Mouse (Mus musculus) CH12.LX (cell line): ENCODE data around the gene Rundc3a. TPM values are rescaled to one million over a fixed set of nuclear protein-coding genes. Genes with fewer than 3 reads are reported as not detected.

Experiments used
- DNase-seq: peaks from one replicate; pipeline ENCODE4 v3.0.0-alpha.2; 2013; ENCODE audit errors: extremely low read depth
- H3K27ac ChIP-seq: 2 replicates; pipeline ENCODE4 v1.5.1; 2012; ENCODE audit warnings: low read depth, mild to moderate bottlenecking, control low read depth, moderate library complexity; ENCODE audit not compliant: insufficient read depth
- H3K27me3 ChIP-seq: replicated peaks from 2 replicates; pipeline ENCODE3; 2012; ENCODE audit warnings: inconsistent platforms
- H3K36me3 ChIP-seq, 2 experiments: replicated peaks in 1 of 2; 2 replicates each; pipeline versions ENCODE3 to v1.6.1; 2012; ENCODE audit warnings: inconsistent platforms in 1 of 2, low read length in 1 of 2, mild to moderate bottlenecking in 1 of 2, mixed read lengths in 1 of 2, moderate library complexity in 1 of 2; ENCODE audit not compliant: control insufficient read depth in 1 of 2, insufficient read depth in 1 of 2
- H3K4me1 ChIP-seq, 2 experiments: 2 replicates each; pipeline ENCODE4 v1.6.1; 2012; ENCODE audit warnings: inconsistent platforms in 1 of 2, moderate library complexity in 1 of 2; ENCODE audit not compliant: insufficient read depth in 2 of 2, control insufficient read depth in 1 of 2
- H3K4me2 ChIP-seq: 2 replicates; pipeline ENCODE4 v1.6.1; 2012; ENCODE audit warnings: low read depth, mild to moderate bottlenecking, control low read depth; ENCODE audit not compliant: poor library complexity, insufficient read depth, severe bottlenecking
- H3K4me3 ChIP-seq, 3 experiments: fragments of 150-350 bp in 1 of 3; sonication (generic) in 1 of 3; replicated peaks in 1 of 3; 2 replicates each; pipeline versions ENCODE3 to v1.5.1; 2011 to 2012; ENCODE audit warnings: low read depth in 2 of 3, low read length in 2 of 3, mild to moderate bottlenecking in 2 of 3, moderate library complexity in 2 of 3, control low read depth in 1 of 3, improper control_type of control experiment in 1 of 3, inconsistent platforms in 1 of 3, mixed read lengths in 1 of 3; ENCODE audit not compliant: poor library complexity in 1 of 3
- H3K79me2 ChIP-seq: replicated peaks from 2 replicates; pipeline ENCODE4 v1.6.1; 2012; ENCODE audit warnings: mild to moderate bottlenecking, moderate library complexity; ENCODE audit not compliant: control insufficient read depth, poor library complexity, insufficient read depth, severe bottlenecking; ENCODE audit errors: extremely low read depth
- H3K9ac ChIP-seq: 2 replicates; pipeline ENCODE4 v1.6.1; 2012; ENCODE audit warnings: low read depth, mild to moderate bottlenecking, control low read depth, moderate library complexity; ENCODE audit not compliant: insufficient read depth
- H3K9me3 ChIP-seq: replicated peaks from 2 replicates; pipeline ENCODE3; 2012; ENCODE audit warnings: low read length, inconsistent platforms, mixed read lengths
- CTCF ChIP-seq, 2 experiments: IDR thresholded peaks in 1 of 2; conservative IDR thresholded peaks in 1 of 2; 2 replicates each; pipeline ENCODE4 v1.5.1; 2011 to 2012; ENCODE audit warnings: low read depth in 2 of 2, low read length in 2 of 2, improper control_type of control experiment in 1 of 2, inconsistent platforms in 1 of 2, mild to moderate bottlenecking in 1 of 2, moderate library complexity in 1 of 2
- E2F4 ChIP-seq: IDR thresholded peaks from 2 replicates; pipeline ENCODE4 v1.6.1; 2011; ENCODE audit warnings: low read depth, low read length, improper control_type of control experiment; ENCODE audit not compliant: insufficient replicate concordance
- IRF4 ChIP-seq: IDR thresholded peaks from 2 replicates; pipeline ENCODE4 v1.6.1; 2014; ENCODE audit warnings: low read depth, mild to moderate bottlenecking, inconsistent platforms, low read length, improper control_type of control experiment
- KAT2A ChIP-seq: IDR thresholded peaks from 2 replicates; pipeline ENCODE4 v1.6.1; 2012; ENCODE audit warnings: low read length, improper control_type of control experiment, inconsistent platforms; ENCODE audit not compliant: insufficient replicate concordance
- MAX ChIP-seq: IDR thresholded peaks from 2 replicates; pipeline ENCODE4 v1.6.1; 2011; ENCODE audit warnings: low read length, improper control_type of control experiment
- MAZ ChIP-seq: IDR thresholded peaks from 2 replicates; pipeline ENCODE4 v1.6.1; 2012; ENCODE audit warnings: low read depth, mild to moderate bottlenecking, inconsistent platforms, low read length, improper control_type of control experiment, moderate library complexity
- MXI1 ChIP-seq: IDR thresholded peaks from 2 replicates; pipeline ENCODE4 v1.6.1; 2011; ENCODE audit warnings: mild to moderate bottlenecking, low read depth, low read length, improper control_type of control experiment
- POLR2AphosphoS2 ChIP-seq: IDR thresholded peaks from 2 replicates; pipeline ENCODE4 v1.6.1; 2011; ENCODE audit warnings: low read depth, low read length, improper control_type of control experiment
- RAD21 ChIP-seq: IDR thresholded peaks from 2 replicates; pipeline ENCODE4 v1.6.1; 2011; ENCODE audit warnings: low read depth, mild to moderate bottlenecking, low read length, improper control_type of control experiment, moderate library complexity
- RCOR1 ChIP-seq: conservative IDR thresholded peaks from 2 replicates; pipeline ENCODE4 v1.6.1; 2012; ENCODE audit warnings: low read depth, mild to moderate bottlenecking, inconsistent platforms, low read length, improper control_type of control experiment
- SIN3A ChIP-seq: IDR thresholded peaks from 2 replicates; pipeline ENCODE4 v1.6.1; 2012; ENCODE audit warnings: low read length, improper control_type of control experiment, inconsistent platforms
- SMC3 ChIP-seq: IDR thresholded peaks from 2 replicates; pipeline ENCODE4 v1.6.1; 2011; ENCODE audit warnings: low read depth, low read length, improper control_type of control experiment
- TBP ChIP-seq: conservative IDR thresholded peaks from 2 replicates; pipeline ENCODE4 v1.6.1; 2011; ENCODE audit warnings: low read depth, low read length, improper control_type of control experiment
- TCF12 ChIP-seq: IDR thresholded peaks from 2 replicates; pipeline ENCODE4 v1.6.1; 2014; ENCODE audit warnings: low read depth, mild to moderate bottlenecking, inconsistent platforms, low read length, improper control_type of control experiment
- USF1 ChIP-seq: IDR thresholded peaks from 2 replicates; pipeline ENCODE4 v1.6.1; 2014; ENCODE audit warnings: low read depth, mild to moderate bottlenecking, inconsistent platforms, low read length, improper control_type of control experiment
- ZC3H11A ChIP-seq: IDR thresholded peaks from 2 replicates; pipeline ENCODE4 v1.6.1; 2012; ENCODE audit warnings: low read depth, mild to moderate bottlenecking, inconsistent platforms, low read length, improper control_type of control experiment
- ZKSCAN1 ChIP-seq: IDR thresholded peaks from 2 replicates; pipeline ENCODE4 v1.6.1; 2012; ENCODE audit warnings: low read depth, inconsistent platforms, low read length, improper control_type of control experiment, borderline replicate concordance
- dilution Hi-C: fragments of 300-500 bp; cut with MboI; formaldehyde crosslinking; loops from 2 replicates; pipeline ENCODE4 v1.14.3; 2020; ENCODE audit warnings: low sequenced_read_pairs; ENCODE audit not compliant: extremely low pct_unique_long_range_greater_than_20kb, extremely low pct_ligation_motif_present
- in situ Hi-C: fragments of 300-500 bp; cut with MboI; formaldehyde crosslinking; loops from 3 replicates; pipeline ENCODE4 v1.14.3; 2019; ENCODE audit warnings: low sequenced_read_pairs, low pct_ligation_motif_present, low pct_unique_long_range_greater_than_20kb, mixed read lengths
- polyA plus RNA-seq: library from polyadenylated mRNA; unstranded; fragments of >175 nt; gene quantifications from 2 replicates; pipeline ENCODE4 v1.2.1, GENCODE M21; 2012; ENCODE audit warnings: low read depth; ENCODE audit not compliant: insufficient read length
- total RNA-seq, 2 experiments: library from RNA; depleted of rRNA; stranded (reverse); fragments of 300-350 nt in 1 of 2; fragments of >200 nt in 1 of 2; gene quantifications; 2 replicates each; pipeline ENCODE4 v1.2.3; 2012 to 2014

Gene Rundc3a
- total and polyA plus RNA-seq, 3 experiments: 1.4 to 16.3 (median 3.3) TPM

GRCm38 (mm10) chr11:102396263-102396662, 3.1 kb downstream of the Rundc3a start:
- dilution Hi-C loops (no loop called here), in situ Hi-C loops (no loop called here)
- H3K27me3 ChIP-seq: peaks cover 53% of the 10 kb centered on the region

GRCm38 (mm10) chr11:102396671-102397141, 3.5 kb downstream of the Rundc3a start:
- dilution Hi-C loops: no loop called here
- no peak overlapping the region for H3K27ac ChIP-seq
- DNase-seq: no peak
- H3K79me2 ChIP-seq: no peaks in the 10 kb centered on the region
- H3K9me3 ChIP-seq: no peaks in the 10 kb centered on the region
- no peak for TF ChIP-seq RAD21
- no peak for TF ChIP-seq USF1
- TF ChIP-seq MAX: no peak
- TF ChIP-seq CTCF (conservative IDR thresholded peaks at IDR 0.05 in 1 of 2, IDR thresholded peaks at IDR 0.05 in 1 of 2; ENCODE audit: low read depth in 2 of 2, low read length in 2 of 2): no peak
- TF ChIP-seq ZKSCAN1: no peak
- TF ChIP-seq MAZ: no peak
- TF ChIP-seq MXI1: no peak
- TF ChIP-seq TBP: no peak
- no peak for TF ChIP-seq POLR2AphosphoS2
- no peak for TF ChIP-seq RCOR1
- TF ChIP-seq SMC3: no peak
- TF ChIP-seq TCF12: no peak
- no peak for TF ChIP-seq KAT2A
- no peak for TF ChIP-seq IRF4
- no peak for TF ChIP-seq ZC3H11A
- H3K4me2 ChIP-seq: no peak overlapping the region
- H3K9ac ChIP-seq: no peak overlapping the region
- peaks cover 6 to 20% of the 10 kb centered on the region in 2 experiments for H3K36me3 ChIP-seq
- in situ Hi-C loops: no loop called here
- H3K4me3 ChIP-seq: no peak overlapping the region
- peaks cover 49% of the 10 kb centered on the region for H3K27me3 ChIP-seq
- H3K4me1 ChIP-seq: peaks cover 13 to 18% of the 10 kb centered on the region in 2 experiments; a peak in 3 of 4 replicates

More at GRCm38 (mm10) chr11:102396263-102396662, 3.1 kb downstream of the Rundc3a start:
- Histone ChIP-seq H3K27ac (no peak overlapping the region), H3K36me3 (peaks cover 6 to 16% of the 10 kb centered on the region in 2 experiments), H3K4me2 (no peak overlapping the region), H3K9ac (no peak overlapping the region), H3K4me1 (peaks cover 13 to 18% of the 10 kb centered on the region in 2 experiments; a peak in 3 of 4 replicates), H3K4me3 (no peak overlapping the region), H3K9me3 (no peaks in the 10 kb centered on the region), H3K79me2 (no peaks in the 10 kb centered on the region)
- TF ChIP-seq SIN3A: no peak
- TF ChIP-seq E2F4: no peak
- TF ChIP-seq POLR2AphosphoS2: no peak
- no peak for TF ChIP-seq MAZ
- DNase-seq: no peak
